Mouse (Mus musculus): Measurements from ENCODE around the gene Mtm1. TPM values are rescaled to one million over a fixed set of nuclear protein-coding genes. Genes with fewer than 3 reads are reported as not detected.
A peak's percentile ranks its signal among the peaks of the same experiment; 100 is the strongest.
"Not testable (repeated sequence)": the region's sequence is repeated elsewhere in the genome, so short reads cannot be mapped to it uniquely, and the experiment has no call there.

Gene Mtm1
- total RNA-seq, 1 experiment, result 4.3 TPM

DNA sequence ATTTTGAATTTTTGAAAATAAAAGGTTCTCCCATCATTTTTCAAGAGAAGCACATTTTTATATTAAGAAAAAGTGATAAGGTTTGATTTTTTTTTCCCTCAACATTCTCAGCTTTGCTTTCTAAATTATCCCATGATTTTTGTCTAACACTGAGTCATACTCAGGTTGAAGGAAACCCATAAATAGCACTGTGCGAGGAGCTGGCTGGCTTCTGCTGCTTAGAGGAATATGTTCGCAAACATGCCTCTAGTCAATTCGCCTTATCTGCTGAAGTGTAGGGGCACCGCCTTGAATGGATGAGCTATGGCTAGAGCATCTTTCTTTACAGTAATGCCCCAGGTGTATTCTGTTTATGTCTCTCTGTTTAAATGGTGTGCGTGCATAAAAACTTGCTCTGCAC lies 103.8 kb downstream of the Mtm1 start:
- no peaks in the 10 kb centered on the region for H3K9me3 ChIP-seq (ENCODE audit: control insufficient read depth, insufficient read depth, low read depth, low read length)
- DNase-seq (ENCODE audit: low read depth, low spot score), result no peak
- H3K4me3 ChIP-seq (ENCODE audit: insufficient read depth in 1 of 2, low read depth in 1 of 2, low read length in 2 of 2, poor library complexity in 1 of 2, severe bottlenecking in 1 of 2), result no peak overlapping the region
- H3K4me1 ChIP-seq (ENCODE audit: control insufficient read depth in 2 of 2, insufficient read depth in 2 of 2, low read length in 2 of 2, poor library complexity in 1 of 2), result no peaks in the 10 kb centered on the region
- no peak overlapping the region for H3K9ac ChIP-seq (ENCODE audit: insufficient read depth, low read depth, low read length, poor library complexity, severe bottlenecking)
- H3K36me3 ChIP-seq (ENCODE audit: control insufficient read depth, insufficient read depth, low read length, poor library complexity, severe bottlenecking), result no peaks in the 10 kb centered on the region
- in situ Hi-C loops (cut with MboI; ENCODE audit: low sequenced_read_pairs in 2 of 2, unreplicated experiment in 2 of 2), result no loop called here
- TF ChIP-seq MAFK (IDR thresholded peaks at IDR 0.05; ENCODE audit: insufficient read depth, low read depth, low read length) (no peak), ZNF384 (IDR thresholded peaks at IDR 0.05; ENCODE audit: low read depth, low read length) (no peak), CHD2 (IDR thresholded peaks at IDR 0.05; ENCODE audit: low read depth, low read length) (no peak), ZC3H11A (IDR thresholded peaks at IDR 0.05; ENCODE audit: borderline replicate concordance, low read depth, low read length) (no peak)
- H3K27ac ChIP-seq (ENCODE audit: insufficient read depth, low read depth, low read length, poor library complexity, severe bottlenecking), result no peak overlapping the region

DNA sequence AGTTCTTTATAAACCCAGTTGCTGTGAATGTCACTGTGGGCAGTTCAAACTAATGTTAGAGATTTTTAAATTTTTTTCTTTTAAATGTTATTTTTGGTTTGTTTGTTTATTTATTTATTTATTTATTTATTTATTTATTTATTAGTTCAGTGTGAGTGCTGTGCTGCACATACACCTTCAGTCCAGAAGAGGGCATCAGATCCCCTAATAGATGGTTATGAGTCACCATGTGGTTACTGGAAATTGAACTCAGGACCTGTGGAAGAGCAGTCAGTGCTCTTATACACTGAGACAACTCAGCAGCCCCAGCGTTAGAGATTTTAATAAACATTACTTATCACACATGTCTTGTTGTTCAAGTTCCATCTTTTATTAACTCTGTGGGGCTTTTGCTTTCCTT lies 141.5 kb downstream of the Mtm1 start:
- no peak for DNase-seq (ENCODE audit: low read depth, low spot score)
- no peaks in the 10 kb centered on the region for H3K4me1 ChIP-seq (ENCODE audit: control insufficient read depth in 2 of 2, insufficient read depth in 2 of 2, low read length in 2 of 2, poor library complexity in 1 of 2)
- in situ Hi-C loops (cut with MboI; ENCODE audit: low sequenced_read_pairs in 2 of 2, unreplicated experiment in 2 of 2), result no loop called here
- H3K4me3 ChIP-seq (ENCODE audit: insufficient read depth in 1 of 2, low read depth in 1 of 2, low read length in 2 of 2, poor library complexity in 1 of 2, severe bottlenecking in 1 of 2), result no peak overlapping the region
- H3K36me3 ChIP-seq (ENCODE audit: control insufficient read depth, insufficient read depth, low read length, poor library complexity, severe bottlenecking), result no peaks in the 10 kb centered on the region
- H3K27ac ChIP-seq (ENCODE audit: insufficient read depth, low read depth, low read length, poor library complexity, severe bottlenecking), result no peak overlapping the region
- TF ChIP-seq ZC3H11A (IDR thresholded peaks at IDR 0.05; ENCODE audit: borderline replicate concordance, low read depth, low read length) (0 out of 2 replicates have a peak, but pooled peaks have one; percentile 5), MAFK (IDR thresholded peaks at IDR 0.05; ENCODE audit: insufficient read depth, low read depth, low read length) (no peak)
- no peaks in the 10 kb centered on the region for H3K9me3 ChIP-seq (ENCODE audit: control insufficient read depth, insufficient read depth, low read depth, low read length)
- H3K9ac ChIP-seq (ENCODE audit: insufficient read depth, low read depth, low read length, poor library complexity, severe bottlenecking), result no peak overlapping the region

DNA sequence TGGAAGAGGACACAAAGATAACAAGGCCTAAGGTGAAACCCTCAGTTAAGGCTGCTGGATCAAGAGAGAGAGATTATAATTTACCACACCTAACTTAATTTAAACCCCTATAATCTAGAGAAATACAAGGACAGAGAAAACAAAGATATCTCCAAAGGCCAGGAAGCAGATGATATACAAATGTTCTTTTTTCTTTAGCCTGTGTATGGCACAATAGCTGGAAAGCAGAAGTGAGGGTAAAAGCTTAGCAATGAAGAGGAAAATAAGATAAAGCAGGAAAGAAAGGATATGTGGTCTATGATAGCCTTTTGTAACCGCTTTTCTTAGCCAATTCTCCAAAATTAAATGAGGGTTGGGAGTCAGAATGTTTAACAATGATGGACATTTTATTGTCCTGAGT lies 144.8 kb downstream of the Mtm1 start:
- H3K4me3 ChIP-seq (ENCODE audit: insufficient read depth in 1 of 2, low read depth in 1 of 2, low read length in 2 of 2, poor library complexity in 1 of 2, severe bottlenecking in 1 of 2), result no peak overlapping the region
- in situ Hi-C loops (cut with MboI; ENCODE audit: low sequenced_read_pairs in 2 of 2, unreplicated experiment in 2 of 2), result no loop called here
- H3K9ac ChIP-seq (ENCODE audit: insufficient read depth, low read depth, low read length, poor library complexity, severe bottlenecking), result no peak overlapping the region
- H3K36me3 ChIP-seq (ENCODE audit: control insufficient read depth, insufficient read depth, low read length, poor library complexity, severe bottlenecking), result no peaks in the 10 kb centered on the region
- TF ChIP-seq HCFC1 (IDR thresholded peaks at IDR 0.05; ENCODE audit: borderline replicate concordance, insufficient read depth, low read length), result no peak
- TF ChIP-seq ZC3H11A (IDR thresholded peaks at IDR 0.05; ENCODE audit: borderline replicate concordance, low read depth, low read length), result no peak
- TF ChIP-seq ZNF384 (IDR thresholded peaks at IDR 0.05; ENCODE audit: low read depth, low read length), result no peak
- no peak for TF ChIP-seq CHD2 (IDR thresholded peaks at IDR 0.05; ENCODE audit: low read depth, low read length)
- TF ChIP-seq MAFK (IDR thresholded peaks at IDR 0.05; ENCODE audit: insufficient read depth, low read depth, low read length), result no peak
- no peaks in the 10 kb centered on the region for H3K4me1 ChIP-seq (ENCODE audit: control insufficient read depth in 2 of 2, insufficient read depth in 2 of 2, low read length in 2 of 2, poor library complexity in 1 of 2)
- no peak overlapping the region for H3K27ac ChIP-seq (ENCODE audit: insufficient read depth, low read depth, low read length, poor library complexity, severe bottlenecking)
- DNase-seq (ENCODE audit: low read depth, low spot score), result no peak
- H3K9me3 ChIP-seq (ENCODE audit: control insufficient read depth, insufficient read depth, low read depth, low read length), result no peaks in the 10 kb centered on the region

DNA sequence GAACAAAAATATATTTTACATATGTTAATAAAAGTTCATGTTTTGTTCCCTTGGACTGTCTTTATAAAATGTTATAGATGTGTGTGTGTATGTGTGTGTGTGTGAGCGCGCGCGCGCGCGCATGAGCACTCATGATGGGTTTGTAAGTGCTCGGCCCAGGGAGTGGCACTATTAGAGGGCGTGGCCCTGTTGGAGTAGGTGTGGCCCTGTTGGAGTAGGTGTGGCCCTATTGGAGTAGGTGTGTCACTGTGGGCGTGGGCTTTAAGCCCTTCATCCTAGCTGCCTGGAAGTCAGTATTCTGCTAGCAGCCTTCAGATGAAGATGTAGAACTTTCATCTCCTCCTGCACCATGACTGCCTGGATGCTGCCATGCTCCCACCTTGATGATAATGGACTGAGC lies 151.2 kb downstream of the Mtm1 start:
- H3K4me3 ChIP-seq (ENCODE audit: insufficient read depth in 1 of 2, low read depth in 1 of 2, low read length in 2 of 2, poor library complexity in 1 of 2, severe bottlenecking in 1 of 2); DNase-seq (ENCODE audit: low read depth, low spot score); H3K27ac ChIP-seq (ENCODE audit: insufficient read depth, low read depth, low read length, poor library complexity, severe bottlenecking); in situ Hi-C loops (cut with MboI; ENCODE audit: low sequenced_read_pairs in 2 of 2, unreplicated experiment in 2 of 2); H3K9me3 ChIP-seq (ENCODE audit: control insufficient read depth, insufficient read depth, low read depth, low read length); H3K9ac ChIP-seq (ENCODE audit: insufficient read depth, low read depth, low read length, poor library complexity, severe bottlenecking); H3K4me1 ChIP-seq (ENCODE audit: control insufficient read depth in 2 of 2, insufficient read depth in 2 of 2, low read length in 2 of 2, poor library complexity in 1 of 2); H3K36me3 ChIP-seq (ENCODE audit: control insufficient read depth, insufficient read depth, low read length, poor library complexity, severe bottlenecking): not testable (repeated sequence)

- Histone ChIP-seq H3K9me3 (ENCODE audit: control insufficient read depth, insufficient read depth, low read depth, low read length) (no peaks in the 10 kb centered on the region), H3K27ac (ENCODE audit: insufficient read depth, low read depth, low read length, poor library complexity, severe bottlenecking) (no peak overlapping the region), H3K4me3 (ENCODE audit: insufficient read depth in 1 of 2, low read depth in 1 of 2, low read length in 2 of 2, poor library complexity in 1 of 2, severe bottlenecking in 1 of 2) (peak overlapping the region; percentile 63 to 72; a peak in 3 of 4 replicates), H3K4me1 (ENCODE audit: control insufficient read depth in 2 of 2, insufficient read depth in 2 of 2, low read length in 2 of 2, poor library complexity in 1 of 2) (no peaks in the 10 kb centered on the region), H3K9ac (ENCODE audit: insufficient read depth, low read depth, low read length, poor library complexity, severe bottlenecking) (no peak overlapping the region), H3K36me3 (ENCODE audit: control insufficient read depth, insufficient read depth, low read length, poor library complexity, severe bottlenecking) (no peaks in the 10 kb centered on the region)
- TF ChIP-seq ZNF384 (IDR thresholded peaks at IDR 0.05; ENCODE audit: low read depth, low read length) (no peak), MAFK (IDR thresholded peaks at IDR 0.05; ENCODE audit: insufficient read depth, low read depth, low read length) (no peak), CHD2 (IDR thresholded peaks at IDR 0.05; ENCODE audit: low read depth, low read length) (no peak), ZC3H11A (IDR thresholded peaks at IDR 0.05; ENCODE audit: borderline replicate concordance, low read depth, low read length) (no peak), HCFC1 (IDR thresholded peaks at IDR 0.05; ENCODE audit: borderline replicate concordance, insufficient read depth, low read length) (no peak)
- no peak for DNase-seq (ENCODE audit: low read depth, low spot score)
- in situ Hi-C loops (cut with MboI; ENCODE audit: low sequenced_read_pairs in 2 of 2, unreplicated experiment in 2 of 2), result no loop called here
Measured at GRCm38 (mm10) chrX:71364062-71364461, 153.5 kb downstream of the Mtm1 start.
